Mouse (Mus musculus) CH12.LX (cell line): ENCODE results near the gene Ttc29.

Experiments used
- E2F4 ChIP-seq: IDR thresholded peaks from 2 replicates; pipeline ENCODE4 v1.6.1; 2011; ENCODE audit warnings: low read depth, low read length, improper control_type of control experiment; ENCODE audit not compliant: insufficient replicate concordance
- EP300 ChIP-seq: IDR thresholded peaks from 2 replicates; pipeline ENCODE4 v1.6.1; 2011; ENCODE audit warnings: low read length, improper control_type of control experiment
- RAD21 ChIP-seq: IDR thresholded peaks from 2 replicates; pipeline ENCODE4 v1.6.1; 2011; ENCODE audit warnings: low read depth, mild to moderate bottlenecking, low read length, improper control_type of control experiment, moderate library complexity

DNA sequence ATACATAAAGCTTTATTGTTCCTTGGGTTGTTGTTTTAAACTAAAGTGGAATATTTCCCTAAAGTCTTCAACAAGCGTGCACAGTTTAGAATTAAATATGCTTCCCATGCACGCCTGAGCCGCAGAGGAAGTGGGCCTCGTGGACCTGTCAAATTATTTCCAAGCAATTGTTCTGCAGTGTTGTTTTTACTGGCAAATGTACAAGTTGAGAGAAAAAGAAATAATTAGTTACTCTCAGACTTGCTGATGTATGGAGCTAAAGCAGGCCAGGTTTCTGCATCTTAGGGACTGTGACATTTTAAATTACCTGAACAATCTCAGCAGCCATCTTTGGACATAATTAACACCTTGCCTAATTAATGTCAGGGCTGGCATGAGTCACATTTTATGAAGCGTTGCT is 58.3 kb downstream of the Ttc29 start:
- TF ChIP-seq RAD21 (no peak), E2F4 (no peak), EP300 (no peak)
